Mouse (Mus musculus) CH12.LX (cell line): ENCODE measurements around the gene Nhlrc1.

ENCODE experiments used
- CHD1 ChIP-seq: IDR thresholded peaks from 2 replicates; pipeline ENCODE4 v1.6.1; 2012; ENCODE audit warnings: low read depth, low read length, improper control_type of control experiment, inconsistent platforms
- CTCF ChIP-seq, 2 experiments: IDR thresholded peaks in 1 of 2; conservative IDR thresholded peaks in 1 of 2; 2 replicates each; pipeline ENCODE4 v1.5.1; 2011 to 2012; ENCODE audit warnings: low read depth in 2 of 2, low read length in 2 of 2, improper control_type of control experiment in 1 of 2, inconsistent platforms in 1 of 2, mild to moderate bottlenecking in 1 of 2, moderate library complexity in 1 of 2
- EP300 ChIP-seq: IDR thresholded peaks from 2 replicates; pipeline ENCODE4 v1.6.1; 2011; ENCODE audit warnings: low read length, improper control_type of control experiment
- HCFC1 ChIP-seq: IDR thresholded peaks from 2 replicates; pipeline ENCODE4 v1.6.1; 2012; ENCODE audit warnings: low read depth, mild to moderate bottlenecking, inconsistent platforms, low read length, improper control_type of control experiment
- JUN ChIP-seq: IDR thresholded peaks from 2 replicates; pipeline ENCODE4 v1.6.1; 2011; ENCODE audit warnings: low read depth, mild to moderate bottlenecking, low read length, improper control_type of control experiment, moderate library complexity; ENCODE audit not compliant: insufficient read depth
- JUND ChIP-seq: conservative IDR thresholded peaks from 2 replicates; pipeline ENCODE4 v1.6.1; 2011; ENCODE audit warnings: low read depth, low read length, improper control_type of control experiment
- MAX ChIP-seq: IDR thresholded peaks from 2 replicates; pipeline ENCODE4 v1.6.1; 2011; ENCODE audit warnings: low read length, improper control_type of control experiment
- MAZ ChIP-seq: IDR thresholded peaks from 2 replicates; pipeline ENCODE4 v1.6.1; 2012; ENCODE audit warnings: low read depth, mild to moderate bottlenecking, inconsistent platforms, low read length, improper control_type of control experiment, moderate library complexity
- MYC ChIP-seq: IDR thresholded peaks from 2 replicates; pipeline ENCODE4 v1.6.1; 2011; ENCODE audit warnings: low read depth, mild to moderate bottlenecking, improper control_type of control experiment, low read length
- POLR2A ChIP-seq: IDR thresholded peaks from 2 replicates; pipeline ENCODE4 v1.6.1; 2011; ENCODE audit warnings: low read depth, mild to moderate bottlenecking, improper control_type of control experiment, low read length
- RAD21 ChIP-seq: IDR thresholded peaks from 2 replicates; pipeline ENCODE4 v1.6.1; 2011; ENCODE audit warnings: low read depth, mild to moderate bottlenecking, low read length, improper control_type of control experiment, moderate library complexity
- TCF12 ChIP-seq: IDR thresholded peaks from 2 replicates; pipeline ENCODE4 v1.6.1; 2014; ENCODE audit warnings: low read depth, mild to moderate bottlenecking, inconsistent platforms, low read length, improper control_type of control experiment
- UBTF ChIP-seq: IDR thresholded peaks from 2 replicates; pipeline ENCODE4 v1.6.1; 2012; ENCODE audit warnings: low read depth, mild to moderate bottlenecking, inconsistent platforms, low read length, improper control_type of control experiment, moderate library complexity
- ZKSCAN1 ChIP-seq: IDR thresholded peaks from 2 replicates; pipeline ENCODE4 v1.6.1; 2012; ENCODE audit warnings: low read depth, inconsistent platforms, low read length, improper control_type of control experiment, borderline replicate concordance

DNA sequence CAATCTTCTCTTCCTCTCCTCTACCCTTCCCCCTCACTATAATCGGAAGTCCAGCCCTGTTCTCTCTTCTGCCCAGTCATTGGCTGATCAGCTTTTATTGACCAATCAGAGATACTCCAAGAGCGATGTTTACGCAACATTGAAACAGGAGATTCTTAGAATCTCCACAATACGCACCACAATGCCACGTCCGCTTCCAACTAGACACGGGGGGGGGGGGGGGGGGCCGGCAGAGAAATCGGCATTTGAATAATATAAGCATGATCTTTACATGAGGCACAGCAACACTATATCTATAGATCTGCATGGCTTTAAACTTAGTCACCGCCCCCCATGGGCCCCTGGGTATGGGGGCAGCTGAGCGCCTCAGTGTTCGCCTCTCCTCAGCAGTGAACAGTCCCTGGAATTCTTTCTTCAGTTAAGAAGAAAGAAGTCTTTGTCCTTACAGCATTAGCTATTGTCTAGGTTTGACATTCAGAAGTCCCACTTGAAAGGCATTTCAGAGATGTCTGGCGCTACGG is 39.6 kb downstream of the Nhlrc1 start:
- TF ChIP-seq EP300 (no peak), TCF12 (no peak), POLR2A (no peak), MAX (no peak), CTCF (conservative IDR thresholded peaks at IDR 0.05 in 1 of 2, IDR thresholded peaks at IDR 0.05 in 1 of 2; ENCODE audit: low read depth in 2 of 2, low read length in 2 of 2) (no peak), HCFC1 (no peak), UBTF (no peak), MYC (no peak), CHD1 (no peak), JUND (no peak), ZKSCAN1 (no peak), MAZ (no peak), JUN (no peak), RAD21 (no peak)
